Mouse (Mus musculus): ENCODE results near the gene Oprl1. TPM values are rescaled to one million over a fixed set of nuclear protein-coding genes. Genes with fewer than 3 reads are reported as not detected.

The Oprl1 gene
- polyA plus RNA-seq, 1 experiment from 2014 or later = 5.0 TPM

GRCm38 (mm10) chr2:181692304-181692703 is 22.5 kb upstream of the Oprl1 start:
- Histone ChIP-seq H3K4me1 (peaks cover 26% of the 10 kb centered on the region), H3K4me3 (peak overlapping the region; percentile 75; the same call in 1 of the 2 replicates), H3K9ac (no peak overlapping the region), H3K4me2 (peak overlapping the region; percentile 89), H3K27me3 (replicated peaks) (peaks cover 16% of the 10 kb centered on the region), H3K9me3 (no peaks in the 10 kb centered on the region), H3K27ac (replicated peaks) (no peak overlapping the region), H3K36me3 (peaks cover 22% of the 10 kb centered on the region)
- 91% methylated on average over 3 of the region's 3 CpGs for WGBS
- no peak for ATAC-seq (ENCODE audit: extremely low read depth, insufficient number of reproducible peaks, low FRiP score, low TSS enrichment)

DNA sequence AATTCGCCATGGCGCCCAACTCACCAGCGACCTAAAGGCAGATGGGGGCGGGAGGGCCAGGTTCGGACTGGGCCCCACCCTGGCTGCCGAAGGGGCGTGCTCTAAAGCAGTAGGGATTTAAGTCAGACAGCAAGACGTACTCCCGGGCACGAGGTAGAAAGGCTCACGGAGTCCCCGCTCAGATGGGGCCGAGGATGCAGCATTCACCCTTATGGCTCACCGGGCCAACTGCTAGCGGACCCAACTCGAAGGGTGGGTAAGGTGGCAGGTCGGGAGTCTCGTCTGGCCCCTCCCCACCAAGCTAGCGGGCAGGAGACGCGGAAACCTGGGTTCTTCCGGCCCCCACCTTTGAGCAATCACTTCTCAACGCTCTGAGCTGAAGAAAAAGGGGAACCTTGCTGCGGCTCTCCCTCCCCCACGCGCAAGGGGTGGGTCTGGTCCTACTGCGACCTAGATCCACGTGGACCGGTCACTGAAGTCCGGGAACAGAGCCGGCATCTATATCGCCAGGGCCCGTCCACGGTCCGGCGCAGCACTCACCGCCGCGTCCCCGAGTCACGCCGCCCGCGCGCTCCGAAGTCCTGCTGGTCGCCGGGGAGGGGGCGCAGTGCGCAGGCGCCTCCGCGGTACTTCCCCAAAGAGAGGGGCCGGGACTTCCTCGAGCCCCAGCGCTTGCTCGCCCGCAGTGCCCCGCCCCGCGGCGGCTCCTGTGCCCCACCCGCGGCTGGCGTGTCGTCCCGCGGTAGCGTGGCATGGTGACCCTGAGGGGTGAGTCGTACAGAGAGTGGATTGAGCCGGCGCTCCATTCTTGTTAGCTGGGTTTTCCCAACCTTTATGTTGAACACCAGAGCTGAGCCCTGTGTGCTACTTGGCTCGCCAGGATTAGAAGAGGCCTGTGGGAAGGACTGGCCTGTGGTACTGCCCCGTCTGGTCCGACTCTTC is 21.2 kb upstream of the Oprl1 start, which contains the start of gene Rgs19:
Gene Rgs19 (minus strand): TSS at position 639 of the 942 bp plus-strand sequence.
- WGBS = under 1% methylated on average over 74 of the region's 75 CpGs
- peak within 1 kb of the TSS; percentile 34 for H3K27ac ChIP-seq (replicated peaks)
- H3K4me1 ChIP-seq = peaks cover 26% of the 10 kb centered on the region
- no peaks in the 10 kb centered on the region for H3K9me3 ChIP-seq
- H3K4me2 ChIP-seq = peak within 1 kb of the TSS; percentile 89
- peak within 1 kb of the TSS; percentile 90 for H3K9ac ChIP-seq
- H3K4me3 ChIP-seq = peak within 1 kb of the TSS; percentile 75
- peaks cover 23% of the 10 kb centered on the region for H3K27me3 ChIP-seq (replicated peaks)
- ATAC-seq (ENCODE audit: extremely low read depth, insufficient number of reproducible peaks, low FRiP score, low TSS enrichment) = peak; percentile 78
- peaks cover 10% of the 10 kb centered on the region for H3K36me3 ChIP-seq

- H3K4me2 ChIP-seq = peak overlapping the region; percentile 89
- H3K9ac ChIP-seq = peak overlapping the region; percentile 90; the same call in 1 of the 2 replicates
- 79% methylated on average over 3 of the region's 3 CpGs for WGBS
- H3K27ac ChIP-seq (replicated peaks) = no peak overlapping the region
- peaks cover 26% of the 10 kb centered on the region for H3K4me1 ChIP-seq
- ATAC-seq (ENCODE audit: extremely low read depth, insufficient number of reproducible peaks, low FRiP score, low TSS enrichment) = no peak
- no peaks in the 10 kb centered on the region for H3K9me3 ChIP-seq
- H3K27me3 ChIP-seq (replicated peaks) = peaks cover 23% of the 10 kb centered on the region
- H3K4me3 ChIP-seq = peak overlapping the region; percentile 75; the same call in 1 of the 2 replicates
- H3K36me3 ChIP-seq = peaks cover under 1% of the 10 kb centered on the region; the same call in 1 of the 2 replicates
These were observed 20.2 kb upstream of the Oprl1 start for GRCm38 (mm10) chr2:181694581-181694980.

- Histone ChIP-seq H3K4me2 (no peak overlapping the region), H3K4me3 (no peak overlapping the region), H3K36me3 (no peaks in the 10 kb centered on the region), H3K9ac (no peak overlapping the region), H3K27me3 (replicated peaks) (peaks cover 23% of the 10 kb centered on the region), H3K4me1 (peaks cover 15% of the 10 kb centered on the region), H3K9me3 (no peaks in the 10 kb centered on the region), H3K27ac (replicated peaks) (no peak overlapping the region)
- ATAC-seq (ENCODE audit: extremely low read depth, insufficient number of reproducible peaks, low FRiP score, low TSS enrichment) = no peak
- 71% methylated on average over 1 of the region's 1 CpGs for WGBS
These were observed 19.0 kb upstream of the Oprl1 start for GRCm38 (mm10) chr2:181695776-181696175.

DNA sequence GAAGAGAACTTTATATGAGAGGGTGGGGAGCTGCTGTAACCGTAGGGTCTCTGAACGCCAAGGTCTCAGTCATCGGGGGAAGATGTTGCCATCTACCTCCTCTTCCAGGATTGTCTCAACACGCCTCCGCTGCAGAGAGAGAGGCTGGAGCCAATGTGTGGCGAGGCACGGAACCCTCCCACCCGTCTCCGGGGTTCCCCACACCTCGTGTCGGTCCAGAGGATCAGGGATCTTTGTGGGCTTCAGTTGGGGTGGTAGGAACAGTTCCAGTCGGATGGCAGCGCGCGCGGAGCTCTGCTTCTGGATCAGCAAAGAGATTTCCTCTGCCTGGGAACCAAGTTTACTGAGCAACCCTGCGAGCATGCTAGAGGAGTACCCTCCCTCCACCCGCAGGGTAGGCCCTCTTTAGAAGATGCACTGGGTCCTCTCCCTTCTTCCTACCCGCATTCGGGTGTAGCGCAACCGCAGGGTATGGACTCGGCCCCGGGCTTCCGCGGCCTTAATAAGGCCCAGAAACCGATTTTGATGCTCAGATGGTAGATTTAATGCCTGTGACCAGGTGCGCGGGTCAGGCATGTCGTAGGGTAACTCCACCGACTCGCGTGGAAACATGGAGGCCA is 17.9 kb upstream of the Oprl1 start:
- peaks cover 14% of the 10 kb centered on the region for H3K4me1 ChIP-seq
- H3K4me2 ChIP-seq = no peak overlapping the region
- H3K4me3 ChIP-seq = no peak overlapping the region
- H3K27ac ChIP-seq (replicated peaks) = no peak overlapping the region
- H3K36me3 ChIP-seq = no peaks in the 10 kb centered on the region
- H3K27me3 ChIP-seq (replicated peaks) = peaks cover 23% of the 10 kb centered on the region
- no peaks in the 10 kb centered on the region for H3K9me3 ChIP-seq
- WGBS = 55% methylated on average over 33 of the region's 33 CpGs
- no peak overlapping the region for H3K9ac ChIP-seq
- ATAC-seq (ENCODE audit: extremely low read depth, insufficient number of reproducible peaks, low FRiP score, low TSS enrichment) = no peak

- Histone ChIP-seq H3K4me3 (no peak within 1 kb of the TSS), H3K4me2 (no peak within 1 kb of the TSS), H3K27ac (replicated peaks) (no peak within 1 kb of the TSS), H3K36me3 (no peaks in the 10 kb centered on the region), H3K27me3 (replicated peaks) (peaks cover 23% of the 10 kb centered on the region), H3K9me3 (no peaks in the 10 kb centered on the region), H3K4me1 (peaks cover 6% of the 10 kb centered on the region; the same call in 1 of the 2 replicates), H3K9ac (no peak within 1 kb of the TSS)
- ATAC-seq (ENCODE audit: extremely low read depth, insufficient number of reproducible peaks, low FRiP score, low TSS enrichment) = no peak
- WGBS = 47% methylated on average over 5 of the region's 5 CpGs
These were observed 16.6 kb upstream of the Oprl1 start, which contains the start of gene Lkaaear1 for GRCm38 (mm10) chr2:181698241-181698640. Lkaaear1 (minus strand) TSS chr2:181698442.

GRCm38 (mm10) chr2:181706668-181707067 is 8.1 kb upstream of the Oprl1 start:
- no peak overlapping the region for H3K4me3 ChIP-seq
- no peaks in the 10 kb centered on the region for H3K9me3 ChIP-seq
- H3K27me3 ChIP-seq (replicated peaks) = no peaks in the 10 kb centered on the region
- H3K9ac ChIP-seq = no peak overlapping the region
- 38% methylated on average over 4 of the region's 4 CpGs for WGBS
- no peak for ATAC-seq (ENCODE audit: extremely low read depth, insufficient number of reproducible peaks, low FRiP score, low TSS enrichment)
- H3K4me1 ChIP-seq = no peaks in the 10 kb centered on the region
- H3K36me3 ChIP-seq = no peaks in the 10 kb centered on the region
- H3K4me2 ChIP-seq = no peak overlapping the region
- H3K27ac ChIP-seq (replicated peaks) = no peak overlapping the region

- Histone ChIP-seq H3K4me1 (peaks cover 31% of the 10 kb centered on the region), H3K4me3 (no peak overlapping the region), H3K36me3 (0 out of 2 replicates have a peak, but pooled peaks cover under 1% of the 10 kb centered on the region), H3K27ac (replicated peaks) (no peak overlapping the region), H3K9ac (no peak overlapping the region), H3K27me3 (replicated peaks) (no peaks in the 10 kb centered on the region), H3K9me3 (no peaks in the 10 kb centered on the region), H3K4me2 (no peak overlapping the region)
- no peak for ATAC-seq (ENCODE audit: extremely low read depth, insufficient number of reproducible peaks, low FRiP score, low TSS enrichment)
- 79% methylated on average over 1 of the region's 1 CpGs for WGBS
These were observed 1.1 kb upstream of the Oprl1 start for GRCm38 (mm10) chr2:181713749-181714148.

DNA sequence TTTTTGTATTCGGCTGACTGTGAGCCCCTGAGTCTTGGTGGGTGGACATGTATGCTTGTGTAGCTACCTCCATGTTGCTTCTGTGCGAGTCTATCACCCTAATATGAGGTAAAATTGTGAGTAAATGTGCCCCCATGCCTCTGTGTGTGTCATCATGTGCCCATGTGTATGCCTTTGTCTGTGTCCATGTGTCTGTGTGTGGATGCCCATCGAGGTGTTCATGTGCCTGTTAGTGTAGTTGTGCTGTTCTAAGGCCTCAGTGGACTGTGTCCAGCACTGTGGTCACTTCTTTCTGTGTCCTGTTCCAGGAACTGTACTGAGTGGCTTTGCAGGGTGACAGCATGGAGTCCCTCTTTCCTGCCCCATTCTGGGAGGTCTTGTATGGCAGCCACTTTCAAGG is 566 bp downstream of the Oprl1 start:
- Histone ChIP-seq H3K4me3 (peak overlapping the region; percentile 47), H3K27me3 (replicated peaks) (no peaks in the 10 kb centered on the region), H3K27ac (replicated peaks) (peak overlapping the region; percentile 82), H3K4me2 (peak overlapping the region; percentile 67), H3K36me3 (peaks cover 14% of the 10 kb centered on the region; the same call in 1 of the 2 replicates), H3K4me1 (peaks cover 31% of the 10 kb centered on the region), H3K9me3 (no peaks in the 10 kb centered on the region), H3K9ac (peak overlapping the region; percentile 76)
- 62% methylated on average over 3 of the region's 3 CpGs for WGBS
- ATAC-seq (ENCODE audit: extremely low read depth, insufficient number of reproducible peaks, low FRiP score, low TSS enrichment) = no peak

GRCm38 (mm10) chr2:181716991-181717390 is 2.2 kb downstream of the Oprl1 start:
- peaks cover 31% of the 10 kb centered on the region for H3K4me1 ChIP-seq
- 40% methylated on average over 3 of the region's 3 CpGs for WGBS

DNA sequence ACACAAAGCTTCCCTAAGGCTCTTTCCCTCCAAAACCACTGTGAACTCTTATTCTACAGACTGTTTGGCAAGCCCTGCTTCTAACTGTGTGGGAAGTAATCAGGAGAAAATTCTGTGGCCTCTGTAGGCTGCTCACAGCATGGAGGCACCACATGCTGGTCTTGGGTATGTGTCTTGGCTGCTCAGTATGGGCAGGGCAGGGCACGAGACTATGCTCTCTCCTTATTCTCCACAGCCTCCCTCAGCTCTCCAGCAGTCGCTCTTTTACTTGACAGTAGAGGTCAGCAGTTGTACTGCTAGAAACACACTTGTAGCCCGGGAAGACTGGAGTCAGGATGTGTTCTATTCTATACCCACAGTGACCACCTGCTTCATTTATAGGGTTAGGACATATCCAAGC is 5.2 kb downstream of the Oprl1 start:
- no peak overlapping the region for H3K4me3 ChIP-seq
- H3K9me3 ChIP-seq = no peaks in the 10 kb centered on the region
- H3K27me3 ChIP-seq (replicated peaks) = no peaks in the 10 kb centered on the region
- H3K27ac ChIP-seq (replicated peaks) = no peak overlapping the region
- H3K4me1 ChIP-seq = peaks cover 21% of the 10 kb centered on the region
- WGBS = 34% methylated on average over 3 of the region's 3 CpGs
- peaks cover 14% of the 10 kb centered on the region; the same call in 1 of the 2 replicates for H3K36me3 ChIP-seq
- ATAC-seq (ENCODE audit: extremely low read depth, insufficient number of reproducible peaks, low FRiP score, low TSS enrichment) = no peak
- H3K4me2 ChIP-seq = no peak overlapping the region
- H3K9ac ChIP-seq = no peak overlapping the region

More at GRCm38 (mm10) chr2:181716991-181717390, 2.2 kb downstream of the Oprl1 start:
- H3K9me3 ChIP-seq = no peaks in the 10 kb centered on the region
- H3K27ac ChIP-seq (replicated peaks) = no peak overlapping the region
- H3K27me3 ChIP-seq (replicated peaks) = no peaks in the 10 kb centered on the region
- no peak overlapping the region for H3K4me3 ChIP-seq
- no peak for ATAC-seq (ENCODE audit: extremely low read depth, insufficient number of reproducible peaks, low FRiP score, low TSS enrichment)
- H3K4me2 ChIP-seq = 0 out of 2 replicates have a peak overlapping the region, but pooled peaks have one; percentile 67
- H3K36me3 ChIP-seq = peaks cover 14% of the 10 kb centered on the region; the same call in 1 of the 2 replicates
- H3K9ac ChIP-seq = no peak overlapping the region

Measured in heart, embryonic 13.5 days (tissue).